Mouse (Mus musculus) cerebellum, adult 2 months (tissue): Measurements from ENCODE around the gene Ttc17.

Source experiments
- CTCF ChIP-seq: fragments of 200-500 bp; IDR thresholded peaks from 2 replicates; pipeline ENCODE4 v1.5.1; 2011; ENCODE audit warnings: low read depth, mild to moderate bottlenecking, control low read depth, low read length, moderate library complexity, borderline replicate concordance; ENCODE audit not compliant: insufficient read depth
- POLR2A ChIP-seq: fragments of 200-500 bp; IDR thresholded peaks from 2 replicates; pipeline ENCODE4 v1.6.1; 2011; ENCODE audit warnings: low read length, control low read depth, borderline replicate concordance; ENCODE audit not compliant: insufficient read depth

DNA sequence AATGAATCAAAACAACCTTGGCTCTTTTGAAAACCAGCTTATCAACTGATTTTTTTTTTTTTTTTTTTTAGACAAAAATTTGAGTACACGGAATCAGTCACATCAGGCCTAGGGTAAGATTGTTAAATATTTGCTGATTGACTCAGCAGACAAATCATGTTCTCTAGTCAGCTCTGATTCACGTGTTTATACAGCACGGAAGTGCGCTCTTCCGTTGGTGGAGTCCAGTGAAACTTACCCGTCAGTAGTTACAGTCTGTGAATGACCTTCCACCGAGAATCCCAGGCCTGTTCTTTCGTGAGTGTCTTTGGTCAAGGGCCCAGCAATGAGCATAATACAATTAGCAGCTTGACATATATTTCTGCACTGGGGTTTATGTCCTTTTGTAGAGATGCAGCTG is 43.2 kb upstream of the Ttc17 start:
- TF ChIP-seq POLR2A = no peak
- no peak for TF ChIP-seq CTCF
